Mouse (Mus musculus) liver, embryonic 14.5 days (tissue): ENCODE data around the gene Celf2.

Experiments used
- CTCF ChIP-seq: IDR thresholded peaks from 2 replicates; pipeline ENCODE4 v1.5.1; 2016; ENCODE audit warnings: antibody characterized with exemption, low read depth, control low read depth
- EP300 ChIP-seq: IDR thresholded peaks from 2 replicates; pipeline ENCODE4 v1.6.1; 2016; ENCODE audit warnings: antibody characterized with exemption, low read depth

DNA sequence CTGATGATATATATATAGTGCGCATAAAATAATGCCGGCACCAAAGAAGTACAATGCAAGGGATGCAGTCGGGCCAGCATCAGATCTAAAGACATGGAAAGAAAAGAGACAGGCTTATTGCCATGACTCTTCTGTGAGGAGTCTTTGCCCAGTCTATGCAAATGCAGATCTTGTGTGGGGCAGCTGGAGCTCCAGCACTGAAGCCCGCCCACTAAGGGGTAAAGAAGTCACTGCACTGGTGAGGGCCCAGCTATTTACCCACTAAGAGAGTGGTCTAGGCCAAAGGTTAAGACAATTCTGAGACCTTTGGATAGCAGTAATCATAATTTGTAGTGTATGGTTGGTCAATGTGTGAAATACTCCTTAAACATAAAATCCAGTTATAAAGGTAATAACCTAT is 643.6 kb downstream of the Celf2 start:
- TF ChIP-seq CTCF, result no peak
- no peak for TF ChIP-seq EP300
